Mouse (Mus musculus) myocyte (in vitro differentiated cells): ENCODE data around the gene Tmem132a. TPM values are rescaled to one million over a fixed set of nuclear protein-coding genes. Genes with fewer than 3 reads are reported as not detected.

Experiments used
- H3K27me3 ChIP-seq: one replicate; pipeline ENCODE4 v1.6.1; 2011; ENCODE audit not compliant: control insufficient read depth, insufficient read depth, insufficient read length
- H3K36me3 ChIP-seq: one replicate; pipeline ENCODE4 v1.6.1; 2011; ENCODE audit not compliant: control insufficient read depth, insufficient read depth
- H3K4me2 ChIP-seq: one replicate; pipeline ENCODE4 v1.6.1; 2011; ENCODE audit warnings: low read depth, control low read depth
- H3K4me3 ChIP-seq: one replicate; pipeline ENCODE4 v1.5.1; 2011; ENCODE audit warnings: mild to moderate bottlenecking, control low read depth, moderate library complexity
- H3K79me2 ChIP-seq: one replicate; pipeline ENCODE4 v1.6.1; 2011; ENCODE audit not compliant: control insufficient read depth, insufficient read depth
- H3ac ChIP-seq: one replicate; pipeline ENCODE4 v1.6.1; 2011; ENCODE audit not compliant: control insufficient read depth, insufficient read length
- CEBPB ChIP-seq: IDR thresholded peaks from 2 replicates; pipeline ENCODE4 v1.6.1; 2011; ENCODE audit warnings: mild to moderate bottlenecking, moderate library complexity; ENCODE audit not compliant: poor library complexity, insufficient read depth, severe bottlenecking
- E2F4 ChIP-seq: IDR thresholded peaks from one replicate; pipeline ENCODE4 v1.6.1; 2011; ENCODE audit warnings: mild to moderate bottlenecking, control low read depth, moderate library complexity; ENCODE audit not compliant: insufficient read depth
- MAX ChIP-seq: IDR thresholded peaks from one replicate; pipeline ENCODE4 v1.6.1; 2011; ENCODE audit warnings: low read depth, mild to moderate bottlenecking, control low read depth
- MYOD1 ChIP-seq, 3 experiments: IDR thresholded peaks; one replicate each; pipeline ENCODE4 v1.6.1; 2011; ENCODE audit warnings: control low read depth in 2 of 3, low read depth in 2 of 3, mild to moderate bottlenecking in 2 of 3, moderate library complexity in 1 of 3; ENCODE audit not compliant: insufficient read length in 2 of 3, control insufficient read depth in 1 of 3
- MYOG ChIP-seq, 3 experiments: IDR thresholded peaks; one replicate each; pipeline ENCODE4 v1.6.1; 2011; ENCODE audit warnings: control low read depth in 2 of 3, low read depth in 2 of 3, mild to moderate bottlenecking in 2 of 3; ENCODE audit not compliant: insufficient read length in 2 of 3, control insufficient read depth in 1 of 3, insufficient read depth in 1 of 3
- POLR2A ChIP-seq: IDR thresholded peaks from one replicate; pipeline ENCODE4 v1.6.1; 2011; ENCODE audit warnings: low read depth, mild to moderate bottlenecking, control low read depth, moderate library complexity; ENCODE audit not compliant: insufficient read length
- POLR2AphosphoS2 ChIP-seq: IDR thresholded peaks from one replicate; pipeline ENCODE4 v1.6.1; 2011; ENCODE audit warnings: low read depth, control low read depth; ENCODE audit not compliant: insufficient read length
- REST ChIP-seq: IDR thresholded peaks from one replicate; pipeline ENCODE4 v1.6.1; 2011; ENCODE audit warnings: mild to moderate bottlenecking, control low read depth, moderate library complexity; ENCODE audit not compliant: insufficient read depth, insufficient read length
- SRF ChIP-seq: IDR thresholded peaks from one replicate; pipeline ENCODE4 v1.6.1; 2011; ENCODE audit warnings: low read depth; ENCODE audit not compliant: control insufficient read depth, insufficient read length
- TCF12 ChIP-seq: IDR thresholded peaks from one replicate; pipeline ENCODE4 v1.6.1; 2011; ENCODE audit warnings: mild to moderate bottlenecking, control low read depth; ENCODE audit not compliant: poor library complexity, insufficient read depth, severe bottlenecking
- TCF3 ChIP-seq: IDR thresholded peaks from one replicate; pipeline ENCODE4 v1.6.1; 2011; ENCODE audit warnings: low read depth, control low read depth; ENCODE audit not compliant: insufficient read length
- USF1 ChIP-seq: IDR thresholded peaks from one replicate; pipeline ENCODE4 v1.6.1; 2011; ENCODE audit warnings: low read depth, mild to moderate bottlenecking, control low read depth, moderate library complexity
- polyA plus RNA-seq: library from polyadenylated mRNA; unstranded; fragments of >200 nt; fragmentation: generic; extraction: Trizol; gene quantifications from one replicate; pipeline ENCODE4 v1.2.1, GENCODE M21; 2012; ENCODE audit warnings: missing spikeins

Gene Tmem132a
- polyA plus RNA-seq, 1 experiment = 118 TPM

DNA sequence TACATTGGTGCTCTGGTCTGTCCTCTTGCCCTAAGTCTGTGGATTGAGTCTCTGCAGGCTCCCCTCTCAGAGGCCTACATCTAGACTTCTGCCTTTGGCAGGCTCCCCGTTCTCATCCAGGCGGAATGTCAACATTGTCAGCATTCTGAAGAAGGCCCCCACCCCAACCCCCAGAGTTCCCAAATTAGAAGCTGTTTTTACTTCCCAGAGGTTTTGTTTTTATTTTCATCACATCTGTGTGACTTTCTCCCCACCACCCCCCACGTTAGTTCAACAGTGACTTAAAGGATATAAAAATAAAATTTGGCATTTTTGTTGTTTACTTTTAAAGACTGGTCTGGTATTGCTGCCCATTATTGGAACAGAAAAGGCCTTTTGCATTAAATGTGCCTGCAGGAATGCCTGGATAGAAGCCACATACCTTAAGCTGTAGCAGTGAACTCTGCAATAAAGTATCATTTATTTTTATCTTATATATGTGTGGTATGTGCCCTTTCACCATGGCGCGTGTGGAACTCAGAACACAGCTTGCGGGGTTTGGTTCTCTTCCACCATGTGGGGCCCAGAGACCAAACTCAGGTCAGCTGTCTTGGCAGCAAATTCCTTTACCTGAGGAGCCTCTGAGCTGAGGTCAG lies 39.5 kb upstream of the Tmem132a start:
- peaks cover 12% of the 10 kb centered on the region for H3K36me3 ChIP-seq
- no peak overlapping the region for H3K4me2 ChIP-seq
- no peaks in the 10 kb centered on the region for H3K79me2 ChIP-seq
- no peak overlapping the region for H3K4me3 ChIP-seq
- H3ac ChIP-seq = no peak overlapping the region
- no peaks in the 10 kb centered on the region for H3K27me3 ChIP-seq
- TF ChIP-seq TCF3 = no peak
- no peak for TF ChIP-seq REST
- TF ChIP-seq MYOD1 (IDR thresholded peaks at IDR 0.05; ENCODE audit: control insufficient read depth in 1 of 3, insufficient read length in 2 of 3, low read depth in 2 of 3) = no peak
- no peak for TF ChIP-seq CEBPB
- no peak for TF ChIP-seq MAX
- no peak for TF ChIP-seq SRF
- no peak for TF ChIP-seq POLR2AphosphoS2
- no peak for TF ChIP-seq TCF12
- TF ChIP-seq MYOG (IDR thresholded peaks at IDR 0.05; ENCODE audit: control insufficient read depth in 1 of 3, insufficient read depth in 1 of 3, insufficient read length in 2 of 3, low read depth in 2 of 3) = no peak
- no peak for TF ChIP-seq POLR2A
- TF ChIP-seq E2F4 = no peak
- no peak for TF ChIP-seq USF1

DNA sequence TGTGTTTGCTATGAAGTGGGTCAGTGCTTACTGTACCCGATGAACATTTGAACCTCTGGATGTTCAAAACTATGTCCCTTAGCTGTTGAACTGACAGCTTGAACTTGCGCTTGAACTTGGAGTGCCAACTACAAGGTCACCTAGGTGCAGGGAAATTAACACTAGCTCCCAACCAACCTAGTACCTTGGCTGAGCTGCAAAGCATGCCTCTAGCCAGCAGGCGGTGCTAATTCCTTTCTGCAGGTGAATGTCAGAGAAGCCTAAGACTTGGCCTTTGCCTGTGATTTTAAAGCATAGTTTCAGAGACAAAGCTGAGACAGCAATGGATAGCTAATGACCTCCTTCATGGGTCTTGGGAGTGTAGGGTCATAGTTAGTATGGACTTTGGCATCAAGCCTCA lies 38.2 kb upstream of the Tmem132a start:
- Histone ChIP-seq H3K27me3 (no peaks in the 10 kb centered on the region), H3K36me3 (peaks cover 23% of the 10 kb centered on the region), H3K4me3 (no peak overlapping the region), H3ac (no peak overlapping the region), H3K4me2 (no peak overlapping the region), H3K79me2 (no peaks in the 10 kb centered on the region)
- TF ChIP-seq REST (no peak), SRF (no peak), E2F4 (no peak), CEBPB (no peak), TCF3 (no peak), TCF12 (no peak), MAX (no peak), POLR2AphosphoS2 (no peak), MYOG (IDR thresholded peaks at IDR 0.05; ENCODE audit: control insufficient read depth in 1 of 3, insufficient read depth in 1 of 3, insufficient read length in 2 of 3, low read depth in 2 of 3) (no peak), POLR2A (no peak), USF1 (no peak), MYOD1 (IDR thresholded peaks at IDR 0.05; ENCODE audit: control insufficient read depth in 1 of 3, insufficient read length in 2 of 3, low read depth in 2 of 3) (no peak)

DNA sequence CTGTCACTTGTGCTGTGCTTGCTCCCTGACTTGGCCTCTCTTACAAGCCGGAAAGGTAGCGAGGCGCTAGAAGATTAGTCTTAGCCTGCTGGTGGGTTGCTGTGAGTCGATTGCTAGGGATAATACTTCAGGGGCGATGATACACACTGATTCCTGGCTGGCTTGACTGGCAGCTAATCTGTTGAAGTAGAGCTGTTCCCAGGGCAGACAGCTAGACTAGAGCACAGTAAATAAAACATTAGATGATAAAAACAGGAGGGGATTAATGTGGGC lies 35.9 kb upstream of the Tmem132a start:
- H3K79me2 ChIP-seq = no peaks in the 10 kb centered on the region
- H3K4me3 ChIP-seq = no peak overlapping the region
- H3K36me3 ChIP-seq = peaks cover 44% of the 10 kb centered on the region
- no peak overlapping the region for H3ac ChIP-seq
- TF ChIP-seq CEBPB = no peak
- no peak for TF ChIP-seq SRF
- no peak for TF ChIP-seq MAX
- no peak for TF ChIP-seq TCF3
- no peak for TF ChIP-seq E2F4
- no peak for TF ChIP-seq POLR2A
- TF ChIP-seq REST = no peak
- TF ChIP-seq MYOD1 (IDR thresholded peaks at IDR 0.05; ENCODE audit: control insufficient read depth in 1 of 3, insufficient read length in 2 of 3, low read depth in 2 of 3) = no peak
- no peak for TF ChIP-seq USF1
- TF ChIP-seq MYOG (IDR thresholded peaks at IDR 0.05; ENCODE audit: control insufficient read depth in 1 of 3, insufficient read depth in 1 of 3, insufficient read length in 2 of 3, low read depth in 2 of 3) = no peak
- no peak for TF ChIP-seq TCF12
- no peak for TF ChIP-seq POLR2AphosphoS2
- H3K27me3 ChIP-seq = no peaks in the 10 kb centered on the region
- peak overlapping the region; percentile 42 for H3K4me2 ChIP-seq

DNA sequence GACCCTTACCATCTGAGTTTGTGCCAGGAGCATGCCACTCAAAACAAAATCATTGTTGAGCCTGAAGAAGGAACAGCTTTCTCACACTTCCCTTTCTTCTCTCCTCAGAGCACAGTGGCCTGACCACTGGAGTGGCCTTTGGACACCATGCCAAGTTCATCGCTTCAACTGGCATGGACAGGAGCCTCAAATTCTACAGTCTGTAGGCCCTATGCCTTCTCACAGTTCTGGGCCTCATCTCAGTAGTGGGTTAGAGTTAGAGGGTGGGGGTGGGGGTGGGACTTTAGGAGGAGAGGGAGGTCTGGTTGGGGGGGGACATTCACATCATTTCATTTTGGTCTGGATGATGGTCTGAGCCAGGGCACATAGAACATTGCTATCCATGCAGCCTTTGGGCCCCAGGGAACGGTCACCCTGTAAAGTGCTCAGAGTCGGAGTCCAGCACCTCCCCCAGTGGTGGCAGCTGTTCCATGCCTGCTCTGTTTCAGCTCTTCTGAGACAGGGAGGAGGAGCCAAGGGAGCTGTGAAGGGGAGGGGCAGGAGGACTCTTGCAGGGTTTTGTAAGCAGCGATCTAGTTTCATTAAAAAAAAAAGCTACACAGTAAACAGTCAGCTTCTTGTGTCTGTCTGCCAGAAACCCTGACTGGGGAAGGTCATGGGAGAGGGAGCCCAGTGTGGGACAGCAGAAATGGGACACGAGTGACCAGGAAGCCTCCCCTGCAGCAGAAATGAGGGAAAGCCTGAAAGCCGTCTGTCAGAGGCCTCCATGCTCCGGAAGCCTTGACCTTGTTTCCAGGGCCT lies 35.4 kb upstream of the Tmem132a start:
- peaks cover 49% of the 10 kb centered on the region for H3K36me3 ChIP-seq
- H3K27me3 ChIP-seq = no peaks in the 10 kb centered on the region
- TF ChIP-seq TCF12 (peak; percentile 42), REST (no peak), MAX (no peak), MYOG (IDR thresholded peaks at IDR 0.05; ENCODE audit: control insufficient read depth in 1 of 3, insufficient read depth in 1 of 3, insufficient read length in 2 of 3, low read depth in 2 of 3) (peak in 2 of 3 experiments; percentile 68 to 71), CEBPB (no peak), TCF3 (no peak), POLR2A (no peak), MYOD1 (IDR thresholded peaks at IDR 0.05; ENCODE audit: control insufficient read depth in 1 of 3, insufficient read length in 2 of 3, low read depth in 2 of 3) (peak; percentile 45 to 62 (median 58)), USF1 (no peak), SRF (no peak), E2F4 (no peak), POLR2AphosphoS2 (no peak)
- no peaks in the 10 kb centered on the region for H3K79me2 ChIP-seq
- H3K4me2 ChIP-seq = peak overlapping the region; percentile 42
- no peak overlapping the region for H3K4me3 ChIP-seq
- H3ac ChIP-seq = no peak overlapping the region
